Mouse (Mus musculus) layer of hippocampus, postnatal 10 days (tissue): ENCODE measurements around the gene Acvr1c. TPM values are rescaled to one million over a fixed set of nuclear protein-coding genes. Genes with fewer than 3 reads are reported as not detected.

ENCODE experiments used
- DNase-seq, 2 experiments: peaks; one replicate each; pipeline ENCODE4 v3.0.0; 2021; ENCODE audit warnings: low spot score in 2 of 2
- total RNA-seq, 2 experiments: library from RNA; stranded (reverse); gene quantifications; 2 replicates each; pipeline ENCODE4 v1.2.3; 2021

Acvr1c gene
- total RNA-seq, 2 experiments from 2014 or later = 4.5 to 5.4 TPM

DNA sequence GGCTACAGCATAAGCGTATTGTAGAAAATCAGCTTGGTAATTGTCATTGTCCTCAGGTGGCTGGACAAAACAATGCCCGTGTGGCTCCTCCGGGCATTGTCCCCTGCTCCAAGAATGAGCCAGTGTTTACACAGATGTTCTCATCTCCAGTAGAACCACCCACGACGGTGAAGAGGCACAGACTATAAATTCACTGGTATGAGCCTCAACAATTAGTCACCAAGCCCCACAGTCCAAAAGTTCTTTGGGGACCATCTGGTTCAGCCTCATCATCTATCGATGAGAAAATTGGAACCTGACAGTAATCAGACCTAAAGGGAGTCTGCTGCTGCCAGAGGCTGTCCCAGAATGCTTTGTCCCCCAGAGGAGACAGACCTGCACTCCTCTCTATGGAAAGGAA is 68.4 kb downstream of the Acvr1c start:
- DNase-seq = no peak

DNA sequence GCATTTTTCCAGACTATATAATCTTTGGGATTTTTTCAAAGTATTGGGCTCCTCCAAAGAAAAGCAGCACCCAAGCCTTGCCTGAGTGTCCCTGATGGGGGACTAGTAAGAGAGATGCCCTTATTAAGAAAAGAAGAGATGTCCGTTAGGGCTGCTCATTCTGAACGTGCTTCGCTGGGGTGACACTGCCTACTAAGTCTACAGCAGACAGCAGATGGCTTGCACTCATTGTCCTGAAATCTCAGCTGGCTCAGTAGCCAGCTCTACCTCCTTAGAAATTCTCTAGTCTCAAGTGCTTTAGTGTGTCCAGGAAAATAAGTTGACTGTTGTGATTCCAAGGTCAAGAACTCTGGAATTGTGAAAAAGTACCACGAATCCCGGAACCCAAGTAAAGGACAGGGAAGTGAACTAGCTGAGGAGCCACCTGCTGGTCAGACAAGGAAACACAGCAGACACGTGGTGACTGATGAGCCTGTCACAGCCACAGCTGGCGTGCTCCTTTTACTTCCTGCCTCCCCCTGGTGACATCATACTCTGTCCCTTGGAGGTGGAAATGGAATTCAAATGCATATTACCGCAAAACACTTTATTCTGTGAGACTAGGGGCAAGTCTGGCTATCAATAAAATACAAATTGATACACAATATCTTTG is 75.3 kb downstream of the Acvr1c start:
- peak; percentile 38 to 40 for DNase-seq

DNA sequence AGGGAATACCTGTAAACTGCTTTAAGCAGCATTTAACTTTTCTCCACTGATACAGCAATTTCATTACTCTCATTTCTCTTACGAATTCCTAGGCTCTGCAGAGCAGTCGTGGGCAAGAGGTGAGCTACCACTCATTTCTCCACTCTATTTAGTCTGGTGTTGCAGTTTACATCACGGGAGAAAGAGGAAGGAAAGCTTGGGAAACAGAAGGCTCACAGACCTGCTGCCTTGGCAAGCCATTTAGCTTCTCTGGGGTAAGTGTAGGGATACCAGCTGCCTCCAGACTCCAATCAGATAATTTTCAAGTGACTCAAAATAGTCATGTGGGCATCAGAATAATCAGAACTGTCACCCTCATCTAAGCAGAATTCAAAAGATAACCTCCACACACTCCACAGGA is 76.6 kb downstream of the Acvr1c start:
- no peak for DNase-seq

DNA sequence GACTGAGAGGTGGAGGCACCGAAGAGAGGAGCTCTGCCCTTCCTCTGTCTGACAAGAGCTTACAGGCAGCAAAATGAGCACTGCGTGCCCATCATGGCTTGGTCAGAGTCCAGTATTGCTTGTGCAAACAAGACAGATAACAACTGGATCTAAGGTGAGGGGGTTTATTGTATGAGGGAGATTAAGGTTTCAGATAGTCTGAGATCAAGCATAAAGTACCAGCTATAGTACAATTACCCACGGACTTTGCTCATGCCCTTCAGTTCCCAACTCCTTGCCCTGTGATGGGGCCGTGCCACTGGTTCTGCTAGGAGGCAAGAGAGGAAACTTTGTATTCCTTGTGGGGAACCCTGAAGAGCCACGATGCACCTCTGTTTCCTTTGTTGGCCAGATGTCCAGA is 78.5 kb downstream of the Acvr1c start:
- DNase-seq = no peak

DNA sequence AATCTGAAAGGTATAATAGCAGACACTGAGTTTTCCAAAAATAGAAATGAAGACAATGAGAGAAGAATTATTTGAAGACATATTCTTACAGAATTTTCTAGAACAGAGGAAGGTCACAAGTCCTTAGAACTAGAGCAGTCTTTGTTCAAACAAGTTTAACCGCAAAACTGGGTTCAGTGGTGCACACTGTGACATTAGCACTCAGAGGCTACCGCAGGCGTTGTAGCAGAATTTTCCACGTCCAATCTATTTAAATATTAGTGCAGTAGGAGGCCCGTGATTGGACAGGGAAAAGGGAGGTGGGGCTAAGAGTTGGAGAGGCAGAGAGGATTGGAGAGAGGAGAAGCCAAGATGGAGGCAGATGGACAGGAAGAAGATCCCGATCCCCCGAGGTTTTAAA is 81.2 kb downstream of the Acvr1c start:
- no peak for DNase-seq

DNA sequence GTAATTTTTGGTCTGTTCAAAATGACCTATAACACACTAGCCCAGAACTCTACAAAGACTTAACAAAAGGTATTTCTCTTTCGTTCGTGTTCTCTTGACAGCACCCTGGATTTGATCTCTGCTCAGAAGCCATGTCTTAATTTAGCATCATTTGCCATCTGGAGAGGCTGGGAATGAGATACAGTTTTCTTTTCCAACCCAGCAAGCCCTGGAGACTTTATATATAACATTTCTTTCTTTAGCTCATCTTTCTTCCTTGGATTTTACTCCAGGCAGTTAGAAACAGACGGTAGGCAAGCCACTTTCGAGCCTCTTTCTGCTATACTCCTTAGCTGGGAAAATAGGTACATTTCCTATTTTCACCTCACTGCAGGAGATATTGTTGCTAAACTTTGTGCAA is 117.1 kb downstream of the Acvr1c start:
- DNase-seq = no peak

DNA sequence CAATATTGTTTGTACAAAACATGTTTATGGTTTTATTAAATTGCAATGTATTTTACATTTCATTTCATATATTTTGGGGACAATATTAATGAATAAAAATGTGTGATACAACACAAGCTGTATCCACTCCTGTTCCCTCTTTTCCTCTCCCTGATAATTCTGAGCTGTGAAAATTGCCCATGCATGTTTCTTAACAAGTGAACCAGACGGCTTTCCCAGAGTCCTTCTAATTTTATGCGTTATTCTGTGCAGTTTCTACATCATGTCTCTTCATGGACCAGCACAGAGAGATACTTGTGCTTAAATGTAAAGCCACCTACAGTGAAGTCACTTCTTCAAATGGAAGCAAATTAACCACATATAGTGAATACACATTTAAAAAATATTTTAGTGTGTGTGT is 120.2 kb downstream of the Acvr1c start:
- no peak for DNase-seq

Other genes starting within 250 kb of the Acvr1c start
- under 1 TPM; 0.13 to 0.30 TPM for gene Cytip, start 162.4 kb downstream of the Acvr1c start, total RNA-seq
- not detected for gene Gm17409, start 112.2 kb upstream of the Acvr1c start, total RNA-seq
- gene Acvr1, start 209.3 kb upstream of the Acvr1c start, total RNA-seq = 10 to 100 TPM; 50.1 to 52.9 TPM
- gene Upp2, start 209.4 kb upstream of the Acvr1c start, total RNA-seq = 10 to 100 TPM; 15.0 to 18.2 TPM